Mouse (Mus musculus): ENCODE measurements around the gene Sord.

Sord gene

GRCm38 (mm10) chr2:122302574-122303241 is 68.2 kb downstream of the Sord start:
- peak in 1 of 2 experiments; percentile 40 for DNase-seq (ENCODE audit: low spot score in 2 of 2)

GRCm38 (mm10) chr2:122304544-122304943 is 70.0 kb downstream of the Sord start:
- no peak for DNase-seq (ENCODE audit: low spot score in 2 of 2)

- peak in 1 of 2 experiments; percentile 40 for DNase-seq (ENCODE audit: low spot score in 2 of 2)
Observed at GRCm38 (mm10) chr2:122305097-122305892, 70.7 kb downstream of the Sord start.

GRCm38 (mm10) chr2:122306184-122306583 is 71.6 kb downstream of the Sord start:
- peak in 1 of 2 experiments; percentile 76 for DNase-seq (ENCODE audit: low spot score in 2 of 2)

GRCm38 (mm10) chr2:122309647-122310046 is 75.1 kb downstream of the Sord start:
- no peak for DNase-seq (ENCODE audit: low spot score in 2 of 2)

- DNase-seq (ENCODE audit: low spot score in 2 of 2) = no peak
Observed at GRCm38 (mm10) chr2:122311561-122311960, 77.0 kb downstream of the Sord start.

- DNase-seq (ENCODE audit: low spot score in 2 of 2) = peak; percentile 43 to 70
Observed at GRCm38 (mm10) chr2:122312722-122313417, 78.3 kb downstream of the Sord start.

- no peak for DNase-seq (ENCODE audit: low spot score in 2 of 2)
Observed at GRCm38 (mm10) chr2:122313536-122313935, 79.0 kb downstream of the Sord start, which contains the start of gene Duoxa1. Gene Duoxa1 (minus strand): TSS chr2:122313730.
